10 mouse cellular contexts compared by ENCODE assay signal in the genomic region with DNA sequence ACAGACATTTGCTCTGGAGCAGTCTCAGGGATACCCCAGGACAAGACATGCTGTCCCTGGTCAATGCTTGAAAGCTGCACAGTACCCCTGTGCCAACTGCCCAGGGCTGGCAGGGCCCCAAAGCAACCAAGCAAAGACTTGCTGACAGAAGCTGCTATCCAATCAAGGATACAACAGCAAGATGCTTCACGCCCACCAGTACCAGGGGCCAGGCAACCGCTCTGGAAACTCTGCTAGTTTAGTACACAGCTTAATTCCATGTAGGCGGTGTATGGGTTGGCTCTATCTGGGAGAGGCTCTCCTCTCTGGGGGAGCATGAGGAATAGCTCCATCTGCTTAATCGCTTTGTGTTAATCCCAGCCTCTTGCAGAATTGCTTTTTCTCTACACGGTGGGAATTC. TPM values are rescaled to one million over a fixed set of nuclear protein-coding genes. Genes with fewer than 3 reads are reported as not detected.
DNase-seq lines count a peak whose midpoint lies in the region; ATAC-seq lines count a peak whose summit lies in the region.
"Had no signal": no experiment of that assay in that cellular context is flagged by ENCODE, and none has a peak within 500 bp of the region (broad histone marks: within the 10 kb centered on the region; RNA-seq: fewer than 3 reads in every experiment).

No protein-coding gene starts in this region.

- 0 out of 2 replicates have a peak overlapping the region, but pooled peaks have one; percentile 28 for H3K27ac ChIP-seq in midbrain, embryonic 10.5 days (replicated peaks)
- no peak overlapping the region for H3K27ac ChIP-seq in midbrain, embryonic 11.5 days (ENCODE audit: low read depth, low read length)
- H3K27ac ChIP-seq: embryonic facial prominence, embryonic 13.5 days had no signal

- H3K9ac ChIP-seq in midbrain, embryonic 11.5 days (ENCODE audit: low read length), result no peak overlapping the region
- H3K9ac ChIP-seq: embryonic facial prominence, embryonic 13.5 days had no signal

- H3K9me3 ChIP-seq in midbrain, embryonic 10.5 days (replicated peaks), result no peaks in the 10 kb centered on the region
- H3K9me3 ChIP-seq in midbrain, embryonic 11.5 days (ENCODE audit: control insufficient read depth, low read length), result no peaks in the 10 kb centered on the region
- H3K9me3 ChIP-seq: embryonic facial prominence, embryonic 13.5 days had no signal

- DNase-seq in midbrain, embryonic 10.5 days (ENCODE audit: low spot score), result no peak
- DNase-seq in midbrain, embryonic 11.5 days (ENCODE audit: low spot score, missing footprints), result no peak
- peak; percentile 76 to 79 for DNase-seq in frontal cortex, adult 2 months (ENCODE audit: extremely low spot score in 1 of 2, low spot score in 1 of 2)
- DNase-seq in left cerebral cortex, adult 18-20 months (ENCODE audit: low spot score in 2 of 2), result peak; percentile 59 to 77
- DNase-seq in right cerebral cortex, postnatal 4 days, result peak; percentile 61
- DNase-seq in embryo, embryonic 10.5 days (ENCODE audit: low spot score), result no peak
- DNase-seq in thymus, postnatal 36 days, result no peak

- H3K36me3 ChIP-seq in midbrain, embryonic 10.5 days, result 0 out of 2 replicates have a peak, but pooled peaks cover 4% of the 10 kb centered on the region
- H3K36me3 ChIP-seq in midbrain, embryonic 11.5 days (ENCODE audit: control insufficient read depth, insufficient read depth, low read length), result no peaks in the 10 kb centered on the region

- no peaks in the 10 kb centered on the region for H3K27me3 ChIP-seq in midbrain, embryonic 10.5 days (ENCODE audit: low read depth, poor library complexity, severe bottlenecking)
- no peaks in the 10 kb centered on the region for H3K27me3 ChIP-seq in midbrain, embryonic 11.5 days (ENCODE audit: control insufficient read depth, insufficient read depth, low read length)
- H3K27me3 ChIP-seq: embryonic facial prominence, embryonic 13.5 days; Patski had no signal

- 85% methylated on average over 5 of the region's 5 CpGs for WGBS in midbrain, embryonic 10.5 days
- WGBS in midbrain, embryonic 11.5 days, result 69% methylated on average over 5 of the region's 5 CpGs

- ATAC-seq in midbrain, embryonic 11.5 days (ENCODE audit: low FRiP score), result no peak
- ATAC-seq: Patski had no signal

- peaks cover 19% of the 10 kb centered on the region; the same call in 1 of the 2 replicates for H3K4me1 ChIP-seq in midbrain, embryonic 10.5 days
- no peaks in the 10 kb centered on the region; the same call in 1 of the 2 replicates for H3K4me1 ChIP-seq in midbrain, embryonic 11.5 days (ENCODE audit: control insufficient read depth, insufficient read depth, low read length)
- H3K4me1 ChIP-seq: embryonic facial prominence, embryonic 13.5 days had no signal

- H3K4me3 ChIP-seq in midbrain, embryonic 10.5 days, result no peak overlapping the region
- no peak overlapping the region for H3K4me3 ChIP-seq in midbrain, embryonic 11.5 days (ENCODE audit: low read depth, low read length)
- H3K4me3 ChIP-seq: embryonic facial prominence, embryonic 13.5 days; myocyte had no signal

- no peak overlapping the region for H3K4me2 ChIP-seq in midbrain, embryonic 11.5 days
- H3K4me2 ChIP-seq: embryonic facial prominence, embryonic 13.5 days had no signal

RNA-seq across cellular contexts. Expression of gene 1700019N19Rik, which starts 35.3 kb away (rescaled TPM):
- 0.12 TPM in 1 of 2 replicates, not detected in the other for polyA plus RNA-seq in midbrain, embryonic 10.5 days (2016; fragmentation: Nextera tagmentation; extraction: Ambion mirVana)
- polyA plus RNA-seq in midbrain, embryonic 11.5 days (2014; fragmentation: Nextera tagmentation; extraction: Ambion mirVana), result not detected in 2 replicates
- polyA plus RNA-seq in frontal cortex, adult 2 months (2012; rRNA removed), result 0.11 and 0.16 TPM in 2 replicates
- under 1 TPM in 1 of 2 experiments, not detected in 1; 0.84 TPM for total RNA-seq in left cerebral cortex, adult 18-20 months (2021)
- polyA plus RNA-seq: embryonic facial prominence, embryonic 13.5 days; myocyte; Patski had no signal

Comparison
In these comparisons a context has a peak if more than half of its experiments do, and no peak if none do; other contexts are left out.
1. DNase-seq: peak in frontal cortex, adult 2 months (2 of 2), left cerebral cortex, adult 18-20 months (2 of 2) and right cerebral cortex, postnatal 4 days (single experiment); none in midbrain, embryonic 10.5 days (single experiment), midbrain, embryonic 11.5 days (single experiment), embryo, embryonic 10.5 days (single experiment) and thymus, postnatal 36 days (0 of 2).